Mouse (Mus musculus): Measurements from ENCODE around the gene Pold2.

Pold2 gene

GRCm38 (mm10) chr11:5837251-5838246 lies 40.5 kb downstream of the Pold2 start, which contains the start of gene Polm:
Gene Polm, minus strand, starts transcription at chr11:5838016.
- H3K27me3 ChIP-seq (ENCODE audit: control insufficient read depth, insufficient read depth, low read length, poor library complexity, severe bottlenecking) = no peaks in the 10 kb centered on the region
- H3K36me3 ChIP-seq (ENCODE audit: control insufficient read depth, insufficient read depth, low read length, poor library complexity, severe bottlenecking) = no peaks in the 10 kb centered on the region
- peak; percentile 91 for DNase-seq (ENCODE audit: low read depth, low spot score)

- DNase-seq (ENCODE audit: low read depth, low spot score) = peak; percentile 47
- Histone ChIP-seq H3K36me3 (ENCODE audit: control insufficient read depth, insufficient read depth, low read length, poor library complexity, severe bottlenecking) (peaks cover 3% of the 10 kb centered on the region; the same call in 1 of the 2 replicates), H3K27me3 (ENCODE audit: control insufficient read depth, insufficient read depth, low read length, poor library complexity, severe bottlenecking) (no peaks in the 10 kb centered on the region)
Measured at GRCm38 (mm10) chr11:5836126-5836525, 42.0 kb downstream of the Pold2 start.

- H3K36me3 ChIP-seq (ENCODE audit: control insufficient read depth, insufficient read depth, low read length, poor library complexity, severe bottlenecking) = peaks cover 3% of the 10 kb centered on the region; the same call in 1 of the 2 replicates
- DNase-seq (ENCODE audit: low read depth, low spot score) = peak; percentile 38
- no peaks in the 10 kb centered on the region for H3K27me3 ChIP-seq (ENCODE audit: control insufficient read depth, insufficient read depth, low read length, poor library complexity, severe bottlenecking)
Measured at GRCm38 (mm10) chr11:5835057-5835456, 43.0 kb downstream of the Pold2 start.

DNA sequence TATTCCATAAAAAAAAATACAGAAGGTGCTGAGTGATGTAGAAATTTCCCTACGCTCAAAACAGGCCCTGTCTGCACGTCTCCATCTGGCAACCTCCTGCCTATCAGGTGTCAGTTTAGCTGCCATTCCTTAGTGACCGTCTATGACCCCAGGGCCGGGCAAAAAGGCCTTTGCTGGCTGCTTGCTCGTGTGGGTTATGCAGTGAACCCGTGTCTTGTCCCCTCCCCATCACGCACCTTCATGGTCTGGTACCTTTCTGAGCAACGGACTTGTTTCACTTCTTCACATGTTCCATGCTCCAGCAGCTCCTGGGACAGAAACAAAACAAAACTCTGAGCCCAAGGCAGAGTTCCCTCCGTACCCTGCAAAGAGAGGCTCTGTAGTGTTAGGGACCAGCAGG lies 43.6 kb downstream of the Pold2 start:
- Histone ChIP-seq H3K27me3 (ENCODE audit: control insufficient read depth, insufficient read depth, low read length, poor library complexity, severe bottlenecking) (no peaks in the 10 kb centered on the region), H3K36me3 (ENCODE audit: control insufficient read depth, insufficient read depth, low read length, poor library complexity, severe bottlenecking) (peaks cover 3% of the 10 kb centered on the region; the same call in 1 of the 2 replicates)
- peak; percentile 68 for DNase-seq (ENCODE audit: low read depth, low spot score)

DNA sequence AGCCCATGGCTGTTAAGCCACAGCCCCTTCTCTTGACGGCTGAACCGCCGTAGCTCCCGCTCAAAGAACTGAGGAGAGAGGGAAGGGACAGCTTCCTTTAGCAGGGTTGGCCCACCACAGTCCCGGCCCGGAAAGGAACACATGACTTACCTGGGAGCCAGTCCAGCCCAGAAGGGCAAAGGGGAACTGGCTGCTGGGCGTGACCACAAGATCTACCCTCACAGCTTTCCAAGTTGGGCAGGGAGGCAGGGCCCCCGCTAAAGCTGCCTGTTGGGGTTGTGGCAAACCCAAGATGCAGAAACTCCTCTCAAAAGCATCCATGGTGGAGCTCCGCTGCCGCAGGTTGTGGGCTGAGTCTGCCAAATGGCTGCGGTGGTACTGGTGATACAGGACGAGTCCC lies 48.8 kb downstream of the Pold2 start:
- no peaks in the 10 kb centered on the region for H3K27me3 ChIP-seq (ENCODE audit: control insufficient read depth, insufficient read depth, low read length, poor library complexity, severe bottlenecking)
- DNase-seq (ENCODE audit: low read depth, low spot score) = no peak
- H3K36me3 ChIP-seq (ENCODE audit: control insufficient read depth, insufficient read depth, low read length, poor library complexity, severe bottlenecking) = peaks cover 7% of the 10 kb centered on the region

DNA sequence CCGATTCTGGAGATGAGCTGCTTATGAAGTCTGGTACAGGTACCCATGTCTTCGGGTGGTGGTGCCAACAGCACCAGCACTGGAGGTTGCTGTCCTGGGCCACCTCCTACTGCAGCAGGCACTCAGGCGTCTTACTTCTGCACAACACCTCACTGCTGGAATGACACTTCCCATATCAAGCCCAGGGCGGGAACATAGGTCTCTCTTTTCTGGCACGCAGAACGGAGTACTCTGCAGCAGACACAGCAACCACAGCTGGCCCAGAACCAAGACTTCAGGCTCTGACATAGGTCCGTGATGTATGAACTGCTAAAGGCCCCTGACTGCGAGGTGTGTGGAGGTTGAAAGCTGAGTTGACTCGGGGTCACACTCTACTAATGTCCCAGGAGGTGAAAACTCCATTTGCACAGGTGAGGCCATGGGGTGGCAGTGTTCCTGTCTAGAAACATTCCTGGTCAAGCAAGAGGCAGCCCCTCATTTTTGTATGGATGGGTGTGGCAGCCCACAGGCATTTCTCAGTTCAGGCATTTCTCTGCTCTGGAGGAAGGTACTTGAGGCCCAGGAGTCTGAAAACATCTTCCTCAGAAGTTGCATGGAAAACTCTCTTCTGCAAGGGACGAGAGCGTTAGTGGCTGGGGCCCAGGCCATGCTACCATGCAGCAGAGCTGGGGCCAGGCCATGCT lies 49.4 kb downstream of the Pold2 start:
- Histone ChIP-seq H3K36me3 (ENCODE audit: control insufficient read depth, insufficient read depth, low read length, poor library complexity, severe bottlenecking) (peaks cover 7% of the 10 kb centered on the region), H3K27me3 (ENCODE audit: control insufficient read depth, insufficient read depth, low read length, poor library complexity, severe bottlenecking) (no peaks in the 10 kb centered on the region)
- no peak for DNase-seq (ENCODE audit: low read depth, low spot score)

DNA sequence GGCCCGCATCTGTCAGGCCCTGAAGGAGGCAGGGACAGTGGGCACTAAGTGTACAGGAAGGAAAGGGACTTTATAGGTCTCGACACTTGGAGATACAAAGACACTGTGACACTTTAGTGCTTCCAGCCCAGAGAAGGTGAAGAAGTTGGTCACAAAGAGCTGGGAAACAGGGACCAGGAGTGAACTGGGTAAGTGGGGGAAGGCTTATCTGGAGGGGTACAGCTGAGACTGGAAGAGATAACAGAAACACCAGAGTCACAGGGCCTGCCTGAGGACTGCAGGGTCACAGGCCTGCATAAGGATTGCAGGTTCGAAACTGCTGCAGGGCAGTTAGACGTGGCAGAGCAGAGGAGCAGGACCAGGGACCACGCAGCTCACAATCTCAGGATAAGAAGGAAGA lies 50.2 kb downstream of the Pold2 start:
- peaks cover 7% of the 10 kb centered on the region for H3K36me3 ChIP-seq (ENCODE audit: control insufficient read depth, insufficient read depth, low read length, poor library complexity, severe bottlenecking)
- no peaks in the 10 kb centered on the region for H3K27me3 ChIP-seq (ENCODE audit: control insufficient read depth, insufficient read depth, low read length, poor library complexity, severe bottlenecking)
- no peak for DNase-seq (ENCODE audit: low read depth, low spot score)

GRCm38 (mm10) chr11:5825432-5825831 lies 52.7 kb downstream of the Pold2 start:
- no peaks in the 10 kb centered on the region for H3K27me3 ChIP-seq (ENCODE audit: control insufficient read depth, insufficient read depth, low read length, poor library complexity, severe bottlenecking)
- no peak for DNase-seq (ENCODE audit: low read depth, low spot score)
- peaks cover 5% of the 10 kb centered on the region for H3K36me3 ChIP-seq (ENCODE audit: control insufficient read depth, insufficient read depth, low read length, poor library complexity, severe bottlenecking)
